Mouse (Mus musculus): ENCODE results near the gene Vav1. TPM values are rescaled to one million over a fixed set of nuclear protein-coding genes. Genes with fewer than 3 reads are reported as not detected.
"Not testable (repeated sequence)": the region's sequence is repeated elsewhere in the genome, so short reads cannot be mapped to it uniquely, and the experiment has no call there.

The Vav1 gene
- total RNA-seq, 2 experiments from 2014 or later = 2.1 to 3.4 TPM

GRCm38 (mm10) chr17:57277598-57278261, 1.2 kb upstream of the Vav1 start:
- DNase-seq (ENCODE audit: low spot score in 2 of 2) = not testable (repeated sequence)

GRCm38 (mm10) chr17:57278537-57278936, 363 bp upstream of the Vav1 start:
- no peak for DNase-seq (ENCODE audit: low spot score in 2 of 2)

- DNase-seq (ENCODE audit: low spot score in 2 of 2) = no peak
These were observed 808 bp downstream of the Vav1 start for GRCm38 (mm10) chr17:57279591-57280224.

GRCm38 (mm10) chr17:57280411-57280810, 1.5 kb downstream of the Vav1 start:
- no peak for DNase-seq (ENCODE audit: low spot score in 2 of 2)

DNA sequence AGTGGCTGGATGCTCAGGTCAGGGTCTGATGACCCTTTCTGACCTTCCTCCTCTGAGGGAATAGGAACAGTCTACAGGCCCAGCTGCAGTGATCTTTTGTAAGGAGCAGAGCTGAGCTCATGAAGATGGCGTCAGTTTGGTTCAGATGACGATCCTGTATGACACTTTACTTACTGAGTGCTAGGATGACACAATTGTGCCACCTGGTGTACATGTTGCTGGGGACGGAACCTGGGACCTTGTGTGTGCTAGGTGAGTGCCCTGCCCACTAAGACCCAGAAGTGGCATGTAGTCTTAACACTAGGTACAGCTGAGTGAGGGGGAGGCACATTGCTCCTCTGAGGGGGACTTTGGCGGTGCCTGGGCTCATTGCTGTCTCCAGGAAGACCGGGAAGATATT, 5.0 kb downstream of the Vav1 start:
- DNase-seq (ENCODE audit: low spot score in 2 of 2) = no peak

- no peak for DNase-seq (ENCODE audit: low spot score in 2 of 2)
These were observed 6.2 kb downstream of the Vav1 start for GRCm38 (mm10) chr17:57285077-57285476.

DNA sequence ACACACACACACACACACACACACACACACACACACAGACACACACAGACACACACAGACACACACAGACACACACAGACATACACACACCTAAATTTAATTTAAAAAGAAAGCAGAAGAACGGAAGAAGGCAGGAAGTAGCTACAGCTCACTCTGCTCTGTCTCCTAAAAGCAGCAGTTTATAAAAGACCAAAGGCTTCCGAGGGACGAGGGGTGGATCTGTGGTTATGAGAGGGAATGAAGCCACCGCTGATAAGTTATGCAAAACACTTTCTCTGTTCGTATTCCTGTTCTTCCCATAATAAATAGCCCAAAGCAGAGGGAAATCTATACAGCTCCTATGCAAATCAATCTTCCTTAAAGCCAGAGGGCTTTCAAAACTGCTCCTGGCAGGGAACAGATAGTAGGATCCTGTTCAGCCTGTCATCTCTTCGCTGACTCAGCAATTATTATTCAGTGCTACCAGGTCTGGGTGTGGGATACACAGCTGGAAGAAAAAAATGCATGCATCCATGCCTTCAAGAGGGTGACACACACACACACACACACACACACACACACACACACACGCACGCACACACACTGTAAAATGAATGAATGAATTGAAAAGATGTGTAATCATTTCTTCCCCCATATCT, 7.9 kb downstream of the Vav1 start:
- DNase-seq (ENCODE audit: low spot score in 2 of 2) = no peak

DNA sequence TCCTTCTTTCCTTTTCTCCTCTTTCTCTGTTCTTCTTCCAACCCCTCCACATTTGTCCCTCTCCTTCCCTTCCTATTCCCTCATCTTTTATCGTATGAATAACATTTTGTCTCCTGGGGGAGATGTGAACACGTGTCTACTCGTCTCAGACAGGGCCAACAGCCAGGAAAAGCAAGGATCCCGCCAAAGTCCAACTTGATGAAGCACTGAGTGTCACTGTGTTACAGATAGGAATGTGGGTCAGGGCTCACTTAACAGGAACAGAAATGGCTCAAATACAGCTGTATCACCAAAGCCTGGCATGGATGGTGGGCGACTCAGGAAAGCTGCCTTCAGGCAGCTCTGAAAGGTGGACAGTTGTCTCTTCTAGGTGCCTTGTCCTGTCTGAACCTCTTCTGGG, 10.4 kb downstream of the Vav1 start:
- DNase-seq (ENCODE audit: low spot score in 2 of 2) = no peak

GRCm38 (mm10) chr17:57290001-57290670, 11.2 kb downstream of the Vav1 start:
- no peak for DNase-seq (ENCODE audit: low spot score in 2 of 2)

- DNase-seq (ENCODE audit: low spot score in 2 of 2) = no peak
These were observed 11.8 kb downstream of the Vav1 start for GRCm38 (mm10) chr17:57290671-57291055.

DNA sequence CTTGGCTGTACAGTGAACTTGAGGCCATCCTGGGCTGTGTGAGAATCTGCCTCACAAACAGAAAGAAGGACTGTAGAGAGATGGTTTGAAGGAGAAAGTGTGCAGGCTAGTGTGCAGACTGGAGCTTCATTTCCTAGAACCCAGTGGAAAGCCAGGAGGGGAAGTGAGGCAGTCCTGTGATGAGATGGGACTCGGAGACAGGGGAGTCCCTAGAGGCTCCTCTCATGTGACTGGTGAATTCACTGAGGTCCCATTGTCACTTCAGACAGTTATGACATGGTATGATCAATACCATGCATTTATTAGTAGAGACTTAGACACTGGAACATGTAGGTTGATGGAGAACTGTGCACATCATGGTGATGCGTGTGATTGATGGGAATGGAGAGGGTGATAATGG, 13.4 kb downstream of the Vav1 start:
- no peak for DNase-seq (ENCODE audit: low spot score in 2 of 2)

GRCm38 (mm10) chr17:57292968-57293367, 14.1 kb downstream of the Vav1 start:
- no peak for DNase-seq (ENCODE audit: low spot score in 2 of 2)

GRCm38 (mm10) chr17:57295935-57296334, 17.0 kb downstream of the Vav1 start:
- no peak for DNase-seq (ENCODE audit: low spot score in 2 of 2)

GRCm38 (mm10) chr17:57297040-57297439, 18.1 kb downstream of the Vav1 start:
- DNase-seq (ENCODE audit: low spot score in 2 of 2) = no peak

DNA sequence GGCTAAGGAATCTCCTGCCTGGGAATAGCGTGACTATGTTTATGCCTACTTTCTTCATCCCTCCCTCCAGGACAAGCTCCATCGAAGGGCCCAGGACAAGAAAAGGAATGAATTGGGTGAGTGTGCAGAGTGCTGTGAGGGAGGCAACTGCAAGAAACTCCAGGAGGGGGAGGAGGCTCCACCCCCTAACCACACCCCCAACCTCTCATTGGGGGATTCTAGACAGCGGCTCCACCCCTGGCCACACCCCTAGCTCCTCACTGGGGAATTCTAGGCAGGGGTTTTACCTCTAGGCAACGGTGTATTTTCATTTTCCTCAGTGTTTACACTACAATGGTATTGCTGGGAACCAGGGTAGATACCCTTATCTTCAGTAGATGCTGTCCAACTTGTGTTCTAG, 26.7 kb downstream of the Vav1 start:
- no peak for DNase-seq (ENCODE audit: low spot score in 2 of 2)

- DNase-seq (ENCODE audit: low spot score in 2 of 2) = no peak
These were observed 28.2 kb downstream of the Vav1 start for GRCm38 (mm10) chr17:57307074-57307473.

GRCm38 (mm10) chr17:57311801-57312200, 32.9 kb downstream of the Vav1 start:
- DNase-seq (ENCODE audit: low spot score in 2 of 2) = no peak

- DNase-seq (ENCODE audit: low spot score in 2 of 2) = no peak
These were observed 48.7 kb downstream of the Vav1 start for GRCm38 (mm10) chr17:57327615-57328014.

DNA sequence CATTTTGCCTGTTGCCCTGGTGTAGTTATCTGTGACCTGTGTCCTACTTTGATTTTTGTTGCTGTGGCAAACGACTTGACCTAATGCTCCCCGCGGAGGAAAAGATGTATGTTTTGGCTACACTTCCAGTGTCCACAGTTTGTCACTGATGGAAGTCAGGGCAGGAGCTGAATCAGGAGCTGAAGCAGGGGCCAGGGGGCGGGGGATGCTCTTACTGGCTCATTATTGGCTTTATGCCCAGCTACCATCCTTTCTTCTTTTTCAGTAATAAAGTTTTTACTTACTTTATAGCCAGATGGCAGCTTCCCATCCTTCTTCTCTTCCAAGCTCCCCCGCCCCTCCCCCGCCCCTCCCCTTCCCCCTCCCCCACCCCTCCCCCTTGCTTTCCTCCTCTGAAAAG, 50.0 kb downstream of the Vav1 start:
- no peak for DNase-seq (ENCODE audit: low spot score in 2 of 2)

- no peak for DNase-seq (ENCODE audit: low spot score in 2 of 2)
These were observed 52.1 kb downstream of the Vav1 start for GRCm38 (mm10) chr17:57330993-57331392.

DNA sequence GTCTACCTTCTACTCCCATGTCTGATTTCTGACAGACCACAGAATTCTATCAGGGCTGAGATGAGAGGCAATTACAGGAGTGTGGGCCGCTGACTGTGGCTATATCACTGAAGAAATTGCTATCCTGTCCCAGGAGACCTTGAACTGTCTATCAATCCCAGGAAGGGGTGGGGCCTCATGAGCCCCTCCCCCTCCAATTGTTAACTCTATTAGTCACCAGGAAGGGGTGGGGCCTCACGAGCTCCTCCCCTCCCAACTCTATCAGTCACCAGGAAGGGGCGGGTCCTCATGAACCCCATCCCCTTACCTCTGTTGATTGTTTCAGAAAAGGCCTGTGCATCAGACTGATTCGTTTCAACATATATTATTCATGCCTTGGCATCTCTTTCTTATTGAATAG, 53.3 kb downstream of the Vav1 start:
- DNase-seq (ENCODE audit: low spot score in 2 of 2) = no peak

Measured in gastrocnemius, postnatal 4 days (tissue).